Mouse (Mus musculus) cerebellum, adult 18-20 months (tissue): ENCODE results near the gene BC048403.
"Not testable (repeated sequence)": the region's sequence is repeated elsewhere in the genome, so short reads cannot be mapped to it uniquely, and the experiment has no call there.

Source experiments
- DNase-seq, 2 experiments: peaks; one replicate each; pipeline ENCODE4 v3.0.0; 2021

Gene BC048403

DNA sequence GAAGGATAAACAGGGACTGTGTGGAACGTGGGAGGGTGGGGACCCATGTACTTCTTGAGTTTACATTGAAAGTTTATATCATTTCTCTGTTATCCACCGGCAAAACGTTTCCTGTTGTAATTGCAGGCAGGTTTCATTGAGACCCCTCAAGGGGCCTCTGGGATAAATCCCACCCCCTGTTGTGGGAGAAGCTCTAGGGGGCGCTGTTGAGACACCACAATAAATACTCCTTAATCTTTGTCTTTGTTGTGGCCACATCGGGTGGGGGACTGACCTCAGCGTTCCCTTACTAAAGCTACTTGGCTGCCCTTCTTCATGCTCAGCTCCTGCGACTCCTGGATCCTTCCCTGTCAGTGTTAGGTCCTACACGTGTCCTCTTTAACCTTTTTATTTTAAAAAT, 19.4 kb downstream of the BC048403 start:
- no peak for DNase-seq

DNA sequence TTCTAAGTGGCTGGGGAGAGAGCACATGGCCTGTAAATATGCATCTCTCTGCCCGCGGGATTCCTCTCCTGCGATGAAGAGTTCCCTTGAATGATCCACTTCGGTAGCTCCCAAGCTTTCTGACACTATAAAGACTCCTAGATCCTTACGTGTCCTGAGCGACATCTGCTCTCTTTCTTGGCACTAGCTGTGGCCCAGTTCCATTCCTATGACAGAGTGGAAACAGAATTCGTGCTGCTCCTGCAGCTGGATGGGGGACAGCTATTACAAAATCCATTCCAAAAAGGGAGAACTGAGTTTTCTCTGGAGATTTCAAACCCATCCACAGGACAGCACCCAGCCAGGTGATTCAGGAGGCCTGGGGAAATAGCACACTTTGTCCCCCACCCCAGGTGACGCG, 22.4 kb downstream of the BC048403 start:
- DNase-seq = no peak

DNA sequence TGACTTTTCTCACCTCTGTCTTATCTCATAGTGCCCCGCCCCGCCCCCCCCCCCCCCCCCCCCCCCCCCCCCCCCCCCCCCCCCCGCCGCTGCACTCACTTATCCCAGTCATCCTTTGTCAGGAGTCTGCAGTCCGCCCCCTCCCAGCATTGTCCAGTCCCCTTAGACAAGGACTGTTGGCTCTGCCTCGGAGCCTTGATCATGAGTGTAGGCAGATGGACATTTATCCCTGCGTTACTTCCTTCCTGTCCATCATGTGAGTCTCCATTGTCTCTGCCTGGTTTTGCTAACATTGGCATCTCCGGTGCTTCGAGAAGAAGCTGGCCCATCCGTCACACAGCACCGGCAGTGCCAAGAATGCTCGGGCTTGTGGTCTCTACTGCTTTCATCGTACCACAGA, 23.5 kb downstream of the BC048403 start:
- no peak for DNase-seq

DNA sequence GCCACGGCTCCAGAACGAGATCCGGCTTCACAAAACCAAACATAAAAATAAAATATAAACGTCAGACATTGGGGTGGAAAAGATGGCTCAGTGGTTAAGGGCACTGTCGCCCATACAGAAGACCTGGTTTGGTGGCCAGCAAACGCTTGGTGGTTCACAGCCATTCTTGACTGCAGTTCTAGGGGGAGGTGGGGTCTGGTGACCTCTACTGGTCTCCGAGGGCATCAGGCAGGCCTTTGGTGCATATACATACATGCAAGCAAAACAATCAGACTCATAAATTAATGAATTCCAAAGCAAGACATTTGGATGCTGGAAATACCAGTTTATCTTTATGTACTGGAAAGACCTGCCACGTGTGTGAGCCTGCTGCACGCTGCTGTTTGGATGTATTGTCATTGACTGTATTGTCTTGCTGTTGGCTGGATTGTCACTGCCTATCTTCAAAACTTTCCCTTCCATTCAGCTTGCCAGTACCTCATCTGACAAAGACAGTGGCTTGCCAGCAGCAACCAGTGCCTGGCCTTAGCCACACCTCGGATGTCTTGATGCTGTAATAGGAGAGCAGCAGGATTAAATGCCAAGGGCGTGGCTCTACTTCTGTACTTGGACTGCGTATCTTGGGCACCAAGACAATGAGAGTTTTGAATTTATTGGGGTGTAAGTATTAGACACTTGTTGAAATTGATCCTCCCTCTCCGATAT, 24.9 kb downstream of the BC048403 start:
- no peak for DNase-seq

DNA sequence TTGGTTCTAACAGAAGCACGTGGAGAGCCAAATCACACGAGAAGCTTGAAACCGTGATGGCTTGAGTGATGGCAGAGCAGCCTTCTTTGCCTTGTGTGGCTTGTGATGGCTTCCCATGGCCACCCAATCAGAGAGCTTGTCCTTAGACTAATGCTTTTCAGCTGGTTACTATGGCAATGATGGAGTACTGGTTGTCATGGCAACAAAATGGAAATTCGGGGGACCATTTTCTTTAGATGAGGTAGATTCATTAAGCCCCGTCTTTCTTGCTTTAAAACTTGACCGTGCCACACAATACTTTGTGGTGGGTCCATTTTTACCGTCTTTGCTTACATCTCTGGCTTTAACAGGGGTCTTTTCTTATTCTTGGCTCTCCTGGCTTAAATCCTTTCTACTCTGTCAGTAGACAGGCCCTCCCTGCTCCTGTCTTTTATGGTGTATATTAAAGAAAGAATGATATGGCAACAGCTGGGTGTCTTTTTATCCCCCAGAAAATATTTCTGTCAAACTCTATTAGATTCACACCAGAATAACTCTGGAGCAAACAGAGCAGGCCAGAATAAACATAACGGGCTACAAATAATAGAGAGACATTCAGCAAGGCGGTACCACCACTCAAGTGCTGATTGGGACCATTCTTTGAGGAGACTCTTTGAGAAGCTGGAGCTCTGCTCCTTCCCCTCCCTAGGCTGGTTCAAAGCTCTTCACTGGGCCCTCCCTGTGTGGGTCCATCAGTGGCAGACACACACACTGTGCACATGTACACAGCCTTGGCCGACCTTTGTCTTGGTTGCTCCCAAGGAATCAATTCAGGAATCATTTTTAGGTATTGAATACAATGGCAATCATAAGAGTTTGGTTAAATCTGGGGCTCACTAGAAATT, 25.7 kb downstream of the BC048403 start:
- no peak for DNase-seq

DNA sequence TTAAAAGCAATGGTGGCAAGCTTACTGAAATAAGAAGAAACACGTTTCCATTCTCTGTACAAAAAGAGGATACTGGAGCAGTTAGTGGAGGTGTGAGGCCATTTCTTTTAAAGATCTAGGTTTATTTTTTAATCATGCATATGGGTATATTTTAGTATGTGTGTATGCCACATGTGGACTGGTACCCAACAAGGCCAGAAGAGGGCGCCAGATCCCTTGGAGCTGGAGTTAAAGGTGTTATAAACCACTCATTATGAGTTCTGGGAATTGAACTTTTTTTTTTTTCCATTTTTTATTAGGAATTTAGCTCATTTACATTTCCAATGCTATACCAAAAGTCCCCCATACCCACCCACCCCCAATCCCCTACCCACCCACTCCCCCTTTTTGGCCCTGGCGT, 27.6 kb downstream of the BC048403 start:
- not testable (repeated sequence) for DNase-seq

DNA sequence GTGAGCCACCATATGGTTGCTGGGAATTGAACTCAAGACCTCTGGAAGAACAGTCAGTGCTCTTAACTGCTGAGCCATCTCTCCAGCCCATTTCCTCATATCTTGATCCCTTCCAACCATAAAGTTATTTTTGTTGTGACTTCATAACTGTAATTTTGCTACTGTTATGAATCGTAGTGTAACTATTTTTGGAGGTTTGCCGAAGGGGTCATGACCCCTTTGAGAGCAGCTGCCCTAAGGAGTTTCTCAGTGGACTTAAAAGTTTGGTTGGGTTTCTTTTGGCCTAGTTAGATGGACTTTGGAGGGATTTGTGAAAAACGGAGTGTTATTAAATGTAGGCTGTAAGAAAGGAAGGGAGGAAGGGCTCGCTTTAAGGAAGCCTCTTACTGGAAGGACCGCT, 30.0 kb downstream of the BC048403 start:
- DNase-seq = no peak

DNA sequence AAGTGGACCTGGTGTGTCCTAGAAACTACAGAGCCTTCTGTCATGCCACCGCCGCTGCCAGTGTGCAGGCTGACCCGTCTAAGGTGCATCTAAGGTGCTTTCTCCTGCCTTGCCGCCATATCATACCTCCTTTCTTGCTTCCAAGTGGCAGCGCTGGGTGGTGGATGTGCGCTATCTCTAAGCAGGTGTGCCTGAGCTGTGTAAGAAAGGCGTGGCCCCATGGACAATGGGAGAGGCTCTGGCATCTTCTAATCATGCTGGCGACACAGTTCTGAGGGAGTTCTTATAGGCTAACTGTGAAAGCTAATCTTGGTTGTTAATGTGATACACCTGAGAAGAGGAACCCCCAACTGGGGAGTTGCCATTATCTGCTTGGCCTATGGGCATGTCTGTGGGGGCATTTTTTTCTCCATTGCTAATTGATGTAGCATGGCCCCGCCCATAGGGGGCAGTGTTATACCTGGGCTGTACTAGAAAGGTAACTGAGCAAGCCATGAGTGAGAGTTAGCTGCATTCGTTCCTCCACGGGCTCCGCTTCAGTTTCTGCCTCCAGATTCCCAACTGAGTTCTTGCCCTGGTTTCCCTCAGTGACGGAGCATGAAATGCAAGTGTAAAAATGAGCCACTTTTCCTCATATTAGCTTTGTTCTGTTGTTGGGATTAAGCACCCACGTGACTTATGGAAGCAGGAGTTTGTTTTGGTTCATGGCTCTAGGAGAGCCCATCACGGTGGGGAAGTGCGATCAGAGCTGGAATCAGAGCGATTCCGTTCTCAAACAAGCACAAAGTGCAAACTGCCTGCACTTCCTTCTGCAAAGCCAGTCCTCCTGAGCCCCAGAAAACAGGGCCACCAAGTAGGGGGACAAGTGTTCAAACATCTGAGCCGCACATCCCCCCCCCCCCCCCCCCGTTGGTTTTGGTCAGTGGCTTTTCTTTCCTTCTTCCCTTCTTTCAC, 31.2 kb downstream of the BC048403 start:
- DNase-seq = no peak

DNA sequence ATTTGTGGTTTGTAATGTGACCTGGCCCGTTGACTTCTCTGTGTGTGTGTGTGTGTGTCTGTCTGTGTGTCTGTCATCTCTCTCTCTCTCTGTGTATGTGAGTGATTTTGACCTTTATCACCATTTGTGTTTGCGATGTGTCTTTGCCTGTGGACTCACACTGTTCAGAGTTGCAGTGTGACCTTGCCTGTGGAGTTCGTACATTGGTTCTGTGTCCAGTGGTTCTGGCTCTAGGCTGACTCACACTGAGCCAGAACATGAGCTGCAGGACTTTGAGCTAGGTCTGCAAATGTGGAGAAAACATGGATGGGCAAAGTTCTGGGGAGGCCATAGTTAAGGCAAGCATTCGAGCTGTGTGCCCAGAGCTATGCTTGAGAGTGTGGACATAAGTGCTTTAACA, 34.1 kb downstream of the BC048403 start:
- DNase-seq = no peak

DNA sequence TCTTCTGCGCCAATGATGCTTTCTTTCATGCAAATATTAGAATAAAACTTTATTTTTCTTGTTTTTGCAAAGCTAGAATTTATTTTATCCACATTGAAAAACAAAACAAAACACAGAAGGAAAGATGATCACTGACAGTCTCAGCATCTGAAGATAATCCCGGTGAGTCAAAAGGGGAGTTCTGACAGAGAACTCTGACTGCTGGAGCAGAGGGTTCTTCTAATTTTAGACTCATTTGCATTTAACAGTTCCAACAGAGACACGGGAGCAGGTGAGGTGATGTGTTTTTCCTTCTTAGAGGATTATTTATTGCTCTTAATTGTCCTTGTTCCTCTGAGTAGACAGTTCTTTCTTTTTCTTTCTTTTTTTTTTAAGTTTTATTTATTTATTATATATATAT, 36.3 kb downstream of the BC048403 start:
- DNase-seq = no peak

DNA sequence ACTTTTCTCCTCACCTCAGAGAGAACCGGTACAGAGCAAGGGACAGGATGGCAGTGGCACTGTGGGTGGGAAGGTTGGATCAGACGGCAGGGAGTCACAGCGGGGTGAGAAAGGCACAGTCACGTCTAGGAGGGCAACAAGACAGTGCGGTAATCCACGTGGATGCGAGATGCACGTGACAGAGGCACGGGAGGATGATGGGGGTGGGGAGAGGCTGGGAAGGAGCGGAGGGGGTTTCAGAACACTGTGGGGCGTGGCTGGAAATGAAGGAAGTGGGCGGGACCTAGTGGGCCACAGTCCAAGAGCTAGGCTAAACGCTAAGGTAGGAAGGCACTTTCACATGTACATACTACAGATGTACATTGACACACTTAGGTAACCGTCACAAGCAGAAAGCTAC, 41.4 kb downstream of the BC048403 start:
- no peak for DNase-seq

DNA sequence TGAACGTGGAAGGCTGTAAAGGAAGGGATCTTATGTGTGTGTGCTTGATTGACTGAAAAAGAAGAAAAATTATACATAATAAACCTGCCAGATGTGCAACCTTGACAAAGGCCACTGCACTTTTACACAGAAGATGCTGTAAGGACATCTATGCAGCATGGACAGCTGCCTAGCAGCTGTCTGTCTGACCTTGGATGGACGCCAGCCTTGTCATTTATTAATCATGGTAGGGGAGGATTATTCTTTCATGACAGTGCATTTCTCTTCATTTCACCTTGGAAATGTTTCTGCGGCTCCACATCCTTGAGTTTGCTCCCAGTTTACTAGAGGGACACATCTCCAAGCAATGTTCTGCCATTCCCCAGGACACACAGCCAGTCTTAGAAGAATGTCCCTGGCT, 48.8 kb downstream of the BC048403 start:
- no peak for DNase-seq

DNA sequence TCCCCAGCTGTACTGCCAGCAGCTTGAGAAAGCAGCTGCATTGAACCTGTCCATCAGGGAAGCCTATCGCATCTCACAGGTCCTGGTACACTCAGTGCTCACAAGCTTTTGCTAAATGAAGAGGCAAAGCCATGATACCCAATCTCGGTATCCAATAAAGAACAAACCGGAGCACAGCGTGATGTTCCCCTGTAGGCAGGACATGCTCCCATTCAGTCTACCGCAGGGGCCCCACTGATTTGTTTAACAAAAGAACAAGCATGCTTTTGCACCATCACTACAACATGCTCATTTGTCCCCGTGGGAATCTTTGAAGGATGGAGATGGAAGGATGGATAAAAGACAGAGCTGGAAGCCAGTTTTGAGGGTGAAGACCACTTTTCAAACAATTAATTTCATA, 50.3 kb downstream of the BC048403 start:
- no peak for DNase-seq

DNA sequence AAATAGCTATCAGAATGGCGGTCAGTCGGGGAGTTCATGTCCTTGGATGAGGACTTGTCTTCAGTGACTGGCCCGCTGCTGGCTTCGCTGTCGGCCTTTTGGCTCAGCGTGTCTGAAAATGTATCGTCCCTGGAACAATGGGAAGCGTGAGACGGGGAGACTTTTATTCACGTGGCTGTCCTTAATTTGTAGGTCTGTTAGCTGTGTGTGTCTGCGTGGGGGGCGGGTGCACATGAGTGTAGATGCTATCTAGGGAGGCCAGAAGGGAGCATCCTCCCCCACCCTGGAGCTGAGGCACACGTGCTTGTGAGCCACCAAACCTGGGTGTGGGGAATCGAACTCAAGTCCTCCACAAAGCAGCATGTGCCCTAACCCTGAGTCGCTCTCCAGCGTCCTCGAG, 52.9 kb downstream of the BC048403 start:
- no peak for DNase-seq

DNA sequence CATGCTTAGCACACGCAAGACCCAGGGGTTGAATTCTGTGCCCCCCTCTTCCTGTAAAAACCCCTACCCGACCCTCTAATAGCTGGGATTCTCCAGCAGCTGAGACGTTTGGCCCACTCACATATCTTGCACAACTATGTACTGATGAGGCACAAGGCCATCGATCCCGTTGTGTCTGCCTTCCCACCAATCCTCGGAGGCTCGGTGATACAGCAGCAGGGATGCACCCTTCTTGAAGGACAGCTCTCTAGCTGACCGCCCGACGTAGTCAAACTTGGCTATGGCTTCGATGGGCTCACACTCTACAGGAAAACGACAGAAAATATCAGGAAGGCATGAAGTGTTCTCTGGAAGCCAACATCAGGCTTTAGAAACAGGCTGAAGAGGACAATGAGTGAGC, 54.7 kb downstream of the BC048403 start:
- no peak for DNase-seq

DNA sequence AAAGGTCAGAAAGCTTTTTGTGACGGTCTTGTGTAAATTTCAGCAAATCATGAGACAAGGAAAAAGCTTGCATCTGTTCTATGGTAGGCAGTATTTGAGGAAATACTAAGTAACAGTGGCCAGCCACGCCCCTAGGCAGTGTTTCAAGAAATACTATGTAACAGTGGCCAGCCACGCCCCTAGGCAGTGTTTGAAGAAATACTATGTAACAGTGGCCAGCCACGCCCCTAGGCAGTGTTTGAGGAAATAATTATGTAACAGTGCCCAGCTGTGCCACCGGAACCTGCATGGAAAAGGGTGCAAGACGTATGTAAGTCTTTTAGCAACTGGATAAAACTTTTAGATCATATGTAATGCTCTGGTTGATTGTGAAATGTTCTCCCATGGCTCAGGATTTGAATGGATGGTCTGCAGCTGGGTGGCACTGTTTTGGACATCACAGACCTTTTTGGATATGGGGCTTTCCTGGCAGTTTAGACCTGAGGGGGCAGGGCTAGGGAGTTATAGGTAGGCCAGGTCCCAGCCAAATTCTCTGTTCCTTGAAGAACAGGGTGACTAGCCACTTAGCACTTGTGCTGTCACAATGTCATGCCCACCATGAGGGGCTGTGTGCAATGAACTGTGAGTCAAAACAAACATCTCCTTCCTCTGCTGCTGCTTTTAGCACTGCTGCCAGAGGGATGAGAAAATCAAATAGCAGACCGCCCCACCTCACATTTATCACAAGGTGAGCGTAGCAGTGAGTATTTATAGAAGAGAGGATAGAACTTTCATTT, 56.5 kb downstream of the BC048403 start:
- no peak for DNase-seq

DNA sequence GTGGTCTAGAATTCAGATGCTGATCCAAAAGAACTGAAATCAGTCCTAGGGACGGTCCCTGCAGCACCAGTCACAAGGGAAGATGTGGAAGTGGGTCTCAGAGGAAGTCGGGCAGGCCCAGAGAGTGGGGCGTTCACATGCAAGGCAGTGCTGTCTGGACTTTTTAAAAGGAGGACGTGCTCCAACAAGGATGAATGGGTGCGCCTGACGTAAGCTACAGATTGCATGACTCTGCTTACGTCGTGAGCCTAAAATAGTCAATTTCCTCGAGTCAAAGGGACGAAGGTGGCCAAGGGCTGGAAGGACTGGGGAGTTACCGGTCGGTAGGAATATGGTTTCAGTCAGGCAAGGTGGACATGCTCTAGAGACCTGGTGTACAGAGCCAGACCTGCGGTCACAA, 60.3 kb downstream of the BC048403 start:
- DNase-seq = no peak
